Mouse (Mus musculus) heart, adult 11 months (tissue): Measurements from ENCODE around the gene Anxa6.
"Not testable (repeated sequence)": the region's sequence is repeated elsewhere in the genome, so short reads cannot be mapped to it uniquely, and the experiment has no call there.

ENCODE experiments used
- DNase-seq: peaks from one replicate; pipeline ENCODE4 v3.0.0; 2022

Gene Anxa6

DNA sequence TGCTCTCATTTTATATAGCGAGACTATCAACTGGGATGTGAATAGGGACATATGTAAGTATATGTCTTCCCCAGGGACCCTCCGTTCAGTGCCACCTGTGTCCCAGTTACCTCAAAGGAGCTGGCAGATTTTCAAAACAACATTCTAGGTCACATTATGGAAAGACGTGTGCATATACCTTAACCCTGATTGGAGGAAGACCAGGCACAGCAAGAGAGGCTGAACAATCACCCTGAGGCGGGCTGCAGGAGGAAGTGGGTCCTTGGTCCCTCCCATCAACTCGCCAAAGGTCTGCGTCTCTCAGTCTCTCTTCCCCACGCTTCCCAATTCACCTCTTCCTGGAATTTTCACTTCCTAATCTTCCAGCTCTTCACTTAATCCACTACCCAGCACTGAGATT lies 76.3 kb downstream of the Anxa6 start:
- DNase-seq: no peak

DNA sequence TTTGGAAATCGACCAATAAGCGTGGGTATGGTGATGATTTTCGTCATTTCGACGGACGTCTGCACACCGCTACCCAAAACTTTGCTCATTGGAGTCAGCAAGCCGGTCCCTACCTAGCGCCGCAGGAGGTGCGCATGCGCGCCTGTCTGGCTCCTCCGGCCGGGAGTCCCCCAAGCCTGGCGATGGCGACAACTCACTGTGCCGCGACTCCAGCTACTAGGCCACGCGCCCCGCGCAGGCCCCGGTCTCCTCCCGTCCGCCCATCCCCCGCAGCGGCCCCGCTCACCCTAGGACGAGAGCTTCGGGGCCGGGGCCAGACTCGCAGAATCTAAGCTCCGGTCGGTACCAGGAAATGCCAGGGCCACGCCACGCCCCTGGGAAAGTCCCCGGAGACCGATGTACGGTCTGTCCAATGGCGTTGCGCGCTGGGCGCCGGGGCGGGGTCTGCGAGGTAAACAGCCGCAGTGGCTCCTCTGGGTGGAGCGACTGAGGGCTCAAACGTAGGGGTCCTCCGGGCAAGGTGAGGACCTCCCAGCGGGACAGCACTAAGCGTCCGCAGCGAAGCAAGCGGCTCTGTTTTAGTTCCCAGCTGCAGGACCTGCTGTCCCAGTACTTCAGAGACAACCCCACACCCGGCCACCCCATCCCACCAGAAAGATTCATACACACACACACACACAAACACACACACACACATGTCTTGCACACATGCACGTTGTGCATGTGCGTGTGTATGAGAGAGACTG lies 77.3 kb downstream of the Anxa6 start:
- peak; percentile 100 for DNase-seq

DNA sequence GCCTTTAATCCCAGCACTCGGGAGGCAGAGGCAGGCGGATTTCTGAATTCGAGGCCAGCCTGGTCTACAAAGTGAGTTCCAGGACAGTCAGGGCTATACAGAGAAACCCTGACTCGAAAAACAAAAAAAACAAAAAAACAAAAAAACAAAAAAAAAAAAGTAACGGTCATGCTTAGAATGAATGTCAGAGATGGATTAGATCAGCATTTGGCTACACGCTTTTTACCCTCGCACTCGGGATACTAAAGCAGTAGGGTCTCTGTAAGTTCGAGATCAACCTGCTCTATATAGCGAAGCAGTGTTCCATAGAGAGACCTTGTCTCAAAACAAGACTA lies 77.9 kb downstream of the Anxa6 start:
- DNase-seq: not testable (repeated sequence)

- no peak for DNase-seq
Observed at GRCm38 (mm10) chr11:54954716-54955115, 78.5 kb downstream of the Anxa6 start.

- no peak for DNase-seq
Observed at GRCm38 (mm10) chr11:54953993-54954446, 79.2 kb downstream of the Anxa6 start.

DNA sequence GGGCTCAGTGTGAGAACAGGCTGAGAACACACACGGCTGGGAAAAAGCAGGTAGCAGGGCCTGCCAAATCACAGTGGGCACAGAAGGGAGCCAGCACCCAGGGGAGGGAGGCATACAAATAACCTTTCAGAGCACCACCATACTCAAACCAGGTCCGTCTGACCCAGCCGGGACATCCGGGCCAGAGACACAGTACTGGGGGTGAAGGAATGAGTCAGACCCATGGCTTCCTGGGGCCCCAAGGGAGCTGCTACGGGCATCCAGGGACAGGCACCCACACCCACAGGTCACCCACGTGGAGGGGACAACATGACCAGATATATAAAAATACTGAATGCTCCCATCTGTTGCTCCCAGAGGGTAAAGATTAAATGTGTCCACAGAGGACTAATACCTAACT lies 80.6 kb downstream of the Anxa6 start:
- DNase-seq: peak; percentile 93

DNA sequence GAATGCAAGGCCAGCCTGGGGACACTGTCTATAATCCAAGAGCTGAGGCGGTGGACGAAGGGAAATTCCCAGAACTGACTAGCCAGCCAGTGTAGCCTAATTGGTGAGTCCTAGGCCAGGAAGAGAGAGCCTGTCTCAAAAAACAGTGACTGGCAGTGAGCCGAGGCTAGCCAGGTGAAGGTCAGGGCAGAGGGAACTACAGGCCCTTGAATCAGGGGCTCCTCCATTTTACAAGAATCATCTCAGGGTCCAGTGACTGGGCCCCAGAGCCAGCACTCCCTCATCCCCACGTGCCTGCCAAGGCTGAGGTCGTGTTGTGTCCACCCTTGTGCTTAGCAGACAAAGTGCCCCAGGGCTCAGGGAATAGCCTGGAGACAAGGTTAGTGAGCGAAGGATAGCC lies 82.6 kb downstream of the Anxa6 start:
- peak; percentile 88 for DNase-seq

GRCm38 (mm10) chr11:54949717-54950116 lies 83.5 kb downstream of the Anxa6 start:
- no peak for DNase-seq

GRCm38 (mm10) chr11:54944702-54945101 lies 88.5 kb downstream of the Anxa6 start:
- DNase-seq: no peak

GRCm38 (mm10) chr11:54940056-54940455 lies 93.2 kb downstream of the Anxa6 start:
- no peak for DNase-seq

DNA sequence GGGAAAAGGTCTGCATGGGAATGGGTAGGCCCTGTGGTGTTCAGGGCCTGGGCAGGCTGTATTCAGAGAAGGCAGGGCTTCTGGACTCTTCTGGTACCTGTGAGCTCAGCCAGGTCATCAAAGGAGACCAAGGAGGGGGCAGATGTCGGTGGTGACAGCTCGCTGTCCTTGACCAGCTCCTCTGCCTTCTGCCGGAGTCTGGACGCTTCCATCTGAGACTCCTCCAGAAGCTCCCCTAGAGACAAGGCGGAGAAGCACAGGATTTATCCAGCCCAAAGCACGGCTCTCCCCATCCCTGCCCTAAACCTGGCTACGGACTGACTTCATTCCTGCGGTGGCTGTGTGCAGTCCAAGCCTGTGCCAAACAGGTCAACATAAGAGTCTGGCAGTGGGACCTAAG lies 93.7 kb downstream of the Anxa6 start:
- DNase-seq: no peak

DNA sequence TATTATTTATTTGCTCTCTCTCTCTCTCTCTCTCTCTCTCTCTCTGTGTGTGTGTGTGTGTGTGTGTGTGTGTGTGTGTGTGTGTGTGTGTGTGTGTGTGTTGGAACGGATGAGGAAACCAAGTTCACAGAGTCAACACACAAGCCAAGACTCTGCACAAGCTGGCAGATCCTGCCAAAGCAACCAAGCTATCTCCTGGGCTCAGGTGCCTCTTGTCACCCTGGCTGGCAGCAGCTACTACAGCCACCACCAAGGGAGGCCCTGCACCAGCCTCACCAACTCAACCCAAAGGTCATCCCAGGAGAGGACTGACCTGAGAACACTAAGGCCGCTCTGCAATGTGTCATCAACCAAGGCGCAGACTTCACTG lies 96.5 kb downstream of the Anxa6 start:
- DNase-seq: peak; percentile 94

- no peak for DNase-seq
Observed at GRCm38 (mm10) chr11:54936035-54936770, 97.0 kb downstream of the Anxa6 start.

GRCm38 (mm10) chr11:54934198-54934597 lies 99.0 kb downstream of the Anxa6 start:
- no peak for DNase-seq

DNA sequence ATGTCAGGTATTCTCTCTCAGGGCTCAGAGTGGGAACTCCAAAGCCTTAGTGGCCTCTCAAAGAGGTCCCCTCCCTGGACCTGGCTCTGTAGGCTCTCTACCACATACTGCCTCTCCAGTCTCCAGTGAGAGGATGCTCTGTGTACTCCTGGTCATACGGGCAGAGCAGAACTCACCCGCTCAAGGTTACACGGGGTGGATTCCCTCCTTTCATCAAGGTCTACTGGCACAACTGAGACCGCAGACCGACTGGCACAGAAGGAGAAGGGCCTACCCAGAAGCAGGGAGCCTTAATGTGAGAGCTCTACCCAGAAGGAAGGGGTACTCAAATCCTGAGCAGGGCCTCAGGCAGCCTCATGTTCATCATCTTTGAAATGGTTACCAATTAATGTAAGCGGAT lies 100.7 kb downstream of the Anxa6 start:
- peak; percentile 90 for DNase-seq

DNA sequence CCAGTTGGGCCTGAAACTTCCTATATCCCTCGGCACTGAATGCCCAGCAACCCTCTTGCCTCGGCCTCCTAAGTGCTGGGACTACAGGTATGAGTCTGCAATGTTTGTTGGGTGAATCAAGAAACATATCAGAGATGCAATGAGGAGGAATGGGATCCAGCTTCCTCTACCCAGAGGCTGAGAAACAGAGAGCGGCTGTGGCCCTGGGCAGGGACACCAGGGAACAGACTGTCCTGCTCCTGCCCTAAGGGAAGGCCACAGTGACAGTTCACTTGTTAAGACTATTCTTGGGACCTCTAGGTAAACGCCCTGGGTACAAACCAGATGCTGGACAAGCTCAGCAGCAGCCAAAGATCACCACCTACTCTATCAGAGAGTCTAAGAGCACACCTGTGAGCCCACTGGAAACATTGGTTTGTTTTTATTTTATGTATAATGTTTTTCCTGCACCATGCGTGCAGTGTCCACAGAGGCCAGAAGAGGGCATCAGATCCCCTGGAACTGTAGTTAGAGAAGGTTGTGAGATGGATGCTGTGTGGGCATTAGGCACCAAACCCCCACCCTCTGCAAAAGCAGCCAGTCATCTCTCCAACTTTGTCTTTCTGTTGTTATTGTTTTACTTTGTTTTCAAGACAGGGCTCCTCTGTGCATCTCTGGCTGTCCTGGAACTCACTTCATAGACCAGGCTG lies 101.7 kb downstream of the Anxa6 start:
- peak; percentile 88 for DNase-seq

GRCm38 (mm10) chr11:54930318-54930979 lies 102.8 kb downstream of the Anxa6 start:
- peak; percentile 94 for DNase-seq

GRCm38 (mm10) chr11:54929744-54930143 lies 103.5 kb downstream of the Anxa6 start:
- no peak for DNase-seq

- DNase-seq: peak; percentile 86
Observed at GRCm38 (mm10) chr11:54929290-54929689, 104.0 kb downstream of the Anxa6 start.
